Mouse (Mus musculus) spleen, adult 2 months (tissue): Measurements from ENCODE around the gene H2-Q10. TPM values are rescaled to one million over a fixed set of nuclear protein-coding genes. Genes with fewer than 3 reads are reported as not detected.
A peak's percentile ranks its signal among the peaks of the same experiment; 100 is the strongest.

Experiments used
- DNase-seq, 2 experiments: peaks; one replicate each; pipeline versions ENCODE4 v3.0.0 to v3.0.0-alpha.2; 2012 to 2021; ENCODE audit warnings: low spot score in 2 of 2, low read depth in 1 of 2
- H3K27ac ChIP-seq: fragments of 200-500 bp; 2 replicates; pipeline ENCODE4 v1.5.1; 2012; ENCODE audit warnings: low read length, inconsistent platforms; ENCODE audit not compliant: insufficient read depth
- H3K27me3 ChIP-seq: fragments of 200-500 bp; 2 replicates; pipeline ENCODE4 v1.6.1; 2012; ENCODE audit warnings: mild to moderate bottlenecking, moderate library complexity, low read length, inconsistent platforms; ENCODE audit not compliant: control insufficient read depth, insufficient read depth
- H3K36me3 ChIP-seq: fragments of 200-500 bp; 2 replicates; pipeline ENCODE4 v1.6.1; 2012; ENCODE audit warnings: mild to moderate bottlenecking, low read length, inconsistent platforms; ENCODE audit not compliant: control insufficient read depth, insufficient read depth
- H3K4me1 ChIP-seq: fragments of 200-500 bp; 2 replicates; pipeline ENCODE4 v1.6.1; 2011; ENCODE audit warnings: inconsistent platforms; ENCODE audit not compliant: control insufficient read depth, insufficient read depth, insufficient read length
- H3K4me3 ChIP-seq: fragments of 200-500 bp; 2 replicates; pipeline ENCODE4 v1.5.1; 2011; ENCODE audit warnings: mild to moderate bottlenecking, inconsistent platforms; ENCODE audit not compliant: insufficient read depth, insufficient read length; ENCODE audit errors: extremely low read depth
- CTCF ChIP-seq: fragments of 200-500 bp; IDR thresholded peaks from 2 replicates; pipeline ENCODE4 v1.5.1; 2011; ENCODE audit warnings: mild to moderate bottlenecking, inconsistent platforms; ENCODE audit not compliant: insufficient read depth, insufficient read length, insufficient replicate concordance; ENCODE audit errors: extremely low read depth
- POLR2A ChIP-seq: fragments of 200-500 bp; IDR thresholded peaks from 2 replicates; pipeline ENCODE4 v1.6.1; 2011; ENCODE audit warnings: low read depth, low read length, inconsistent platforms
- WGBS: fragments of 180-500 bp; shearing (Covaris S2); methylation state at CpG from one replicate; pipeline ENCODE4 v1.1.7; 2018; 5-methylcytosine and 5-hydroxymethylcytosine counted together
- polyA plus RNA-seq: library from polyadenylated mRNA; depleted of rRNA; stranded (reverse); fragments of >200 nt; gene quantifications from 2 replicates; pipeline ENCODE4 v1.2.3, GENCODE M21; 2012; rRNA removed

Gene H2-Q10
- polyA plus RNA-seq, 1 experiment: 7.7 TPM

DNA sequence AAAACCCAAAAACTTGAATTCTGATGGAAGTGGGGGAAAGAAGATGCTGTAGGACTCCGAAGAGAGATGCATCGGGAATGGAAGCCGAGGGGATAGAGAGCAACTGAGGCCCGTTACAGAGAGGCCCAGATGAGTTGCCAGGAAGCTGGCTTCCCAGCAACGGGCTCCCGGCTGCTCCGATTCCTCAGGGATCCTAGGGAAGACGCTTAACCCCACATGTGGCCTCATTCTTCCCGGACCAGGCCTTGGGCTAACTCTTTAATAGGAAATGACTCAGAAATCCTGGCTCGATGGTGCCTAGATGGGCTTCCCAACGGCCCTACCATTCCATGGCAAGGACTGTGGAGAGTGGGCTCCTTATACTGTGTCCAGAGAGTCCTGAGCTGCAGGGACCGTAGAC is 47.6 kb downstream of the H2-Q10 start:
- Histone ChIP-seq H3K36me3 (no peaks in the 10 kb centered on the region), H3K4me1 (no peaks in the 10 kb centered on the region; the same call in 1 of the 2 replicates), H3K27ac (no peak overlapping the region), H3K27me3 (no peaks in the 10 kb centered on the region), H3K4me3 (peak overlapping the region; percentile 67; the same call in 1 of the 2 replicates)
- no peak for DNase-seq
- 23% methylated on average over 12 of the region's 12 CpGs for WGBS
- no peak for TF ChIP-seq POLR2A
- TF ChIP-seq CTCF: no peak

Other genes with a start within 250 kb of the H2-Q10 start
- gene Gm16181, start 249.3 kb upstream of the H2-Q10 start, polyA plus RNA-seq: 0.34 TPM in 1 of 2 replicates, not detected in the other
- 5.0 TPM in 2 replicates for gene Atp6v1g2, start 236.4 kb upstream of the H2-Q10 start, polyA plus RNA-seq
- gene Nfkbil1, start 234.3 kb upstream of the H2-Q10 start, polyA plus RNA-seq: 16.9 and 29.1 TPM in 2 replicates
- 284 and 323 TPM in 2 replicates for gene Ddx39b, start 228.3 kb upstream of the H2-Q10 start, polyA plus RNA-seq
- gene H2-D1, start 207.4 kb upstream of the H2-Q10 start, polyA plus RNA-seq: 1,148 and 1,488 TPM in 2 replicates
- not detected in 2 replicates for gene H2-Q1, start 149.7 kb upstream of the H2-Q10 start, polyA plus RNA-seq
- gene H2-Q2, start 127.8 kb upstream of the H2-Q10 start, polyA plus RNA-seq: 0.48 and 0.58 TPM in 2 replicates
- 249 and 304 TPM in 2 replicates for gene H2-Q4, start 90.5 kb upstream of the H2-Q10 start, polyA plus RNA-seq
- gene H2-Q6, start 45.2 kb upstream of the H2-Q10 start, polyA plus RNA-seq: 239 and 253 TPM in 2 replicates
- gene H2-Q7, start 30.9 kb upstream of the H2-Q10 start, polyA plus RNA-seq: 667 and 745 TPM in 2 replicates
- not detected in 2 replicates for gene Pou5f1, start 35.9 kb downstream of the H2-Q10 start, polyA plus RNA-seq
- gene Tcf19, start 46.7 kb downstream of the H2-Q10 start, polyA plus RNA-seq: 9.6 and 13.5 TPM in 2 replicates
- gene Cchcr1, start 47.0 kb downstream of the H2-Q10 start, polyA plus RNA-seq: 4.2 and 4.4 TPM in 2 replicates
- gene Psors1c2, start 63.1 kb downstream of the H2-Q10 start, polyA plus RNA-seq: 0.09 TPM in 1 of 2 replicates, not detected in the other
- gene Cdsn, start 82.0 kb downstream of the H2-Q10 start, polyA plus RNA-seq: 0.13 and 0.18 TPM in 2 replicates
- gene 2300002M23Rik, start 97.4 kb downstream of the H2-Q10 start, polyA plus RNA-seq: not detected in 2 replicates
- not detected in 2 replicates for gene Sfta2, start 131.5 kb downstream of the H2-Q10 start, polyA plus RNA-seq
- not detected in 2 replicates for gene Gm9573, start 156.5 kb downstream of the H2-Q10 start, polyA plus RNA-seq
- gene Mucl3, start 173.6 kb downstream of the H2-Q10 start, polyA plus RNA-seq: not detected in 2 replicates
- 28.9 and 37.3 TPM in 2 replicates for gene Vars2, start 197.5 kb downstream of the H2-Q10 start, polyA plus RNA-seq
- gene Gtf2h4, start 203.7 kb downstream of the H2-Q10 start, polyA plus RNA-seq: 21.7 and 23.5 TPM in 2 replicates
- gene Ddr1, start 234.5 kb downstream of the H2-Q10 start, polyA plus RNA-seq: 27.0 and 38.7 TPM in 2 replicates